In genomic region chr16:33469973-33470372, GRCm38 (mm10) we compare ENCODE assay signal across 12 mouse cellular contexts.
"Had no signal": no experiment of that assay in that cellular context is flagged by ENCODE, and none has a peak within 500 bp of the region (broad histone marks: within the 10 kb centered on the region; RNA-seq: fewer than 3 reads in every experiment).

No protein-coding gene starts in this region.

- H3K4me2 ChIP-seq: limb, embryonic 15.5 days; liver, embryonic 12.5 days; lung, embryonic 15.5 days; midbrain, embryonic 12.5 days; neural tube, embryonic 13.5 days had no signal

- ATAC-seq: intestine, postnatal 0 days; liver, embryonic 12.5 days; midbrain, embryonic 16.5 days had no signal

- H3K27ac ChIP-seq: layer of hippocampus, adult 2 months; limb, embryonic 15.5 days; liver, embryonic 12.5 days; lung, embryonic 15.5 days; midbrain, embryonic 12.5 days; neural tube, embryonic 13.5 days had no signal

- H3K4me3 ChIP-seq: layer of hippocampus, adult 2 months; limb, embryonic 15.5 days; liver, embryonic 12.5 days; lung, embryonic 15.5 days; midbrain, embryonic 12.5 days; neural tube, embryonic 13.5 days had no signal

- H3K9ac ChIP-seq: limb, embryonic 15.5 days; liver, embryonic 12.5 days; lung, embryonic 15.5 days; midbrain, embryonic 12.5 days; neural tube, embryonic 13.5 days had no signal

- H3K27me3 ChIP-seq: limb, embryonic 15.5 days; liver, embryonic 12.5 days; lung, embryonic 15.5 days; midbrain, embryonic 12.5 days; neural tube, embryonic 13.5 days had no signal

- H3K9me3 ChIP-seq: limb, embryonic 15.5 days; liver, embryonic 12.5 days; lung, embryonic 15.5 days; midbrain, embryonic 12.5 days; neural tube, embryonic 13.5 days had no signal

- DNase-seq: kidney, adult 8-10 months; left cerebral cortex, postnatal 4 days; right cerebral cortex, postnatal 14 days; thymus, postnatal 36 days had no signal

- H3K4me1 ChIP-seq: limb, embryonic 15.5 days; lung, embryonic 15.5 days had no signal
